Mouse (Mus musculus): ENCODE data around the gene Slc50a1. TPM values are rescaled to one million over a fixed set of nuclear protein-coding genes. Genes with fewer than 3 reads are reported as not detected.
A peak's percentile ranks its signal among the peaks of the same experiment; 100 is the strongest.

Slc50a1 gene
- polyA plus RNA-seq, 1 experiment from 2014 or later: 25.8 TPM

DNA sequence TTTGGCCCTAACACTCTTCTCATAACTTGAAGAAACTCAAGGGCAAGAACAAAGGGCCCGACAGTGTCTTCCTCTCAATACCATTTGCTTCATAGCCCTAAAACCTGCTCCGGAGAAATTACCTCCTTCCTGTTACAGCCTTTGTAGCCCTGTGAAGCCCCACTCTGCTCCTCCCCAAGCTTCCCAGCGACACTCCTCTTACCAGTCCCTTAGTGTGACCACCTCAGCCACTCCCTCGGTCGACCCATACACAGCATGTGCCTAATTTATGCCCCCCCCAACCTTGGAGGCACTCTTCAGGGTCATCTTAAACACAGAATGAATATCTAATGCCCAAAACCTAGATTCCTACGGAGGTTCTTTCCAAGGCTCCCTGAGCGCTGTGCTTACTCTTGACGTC, 8.3 kb upstream of the Slc50a1 start:
- peaks cover 37% of the 10 kb centered on the region for H3K4me1 ChIP-seq
- no peak for ATAC-seq
- no peak overlapping the region for H3K27ac ChIP-seq
- H3K9ac ChIP-seq: 0 out of 2 replicates have a peak overlapping the region, but pooled peaks have one; percentile 65
- H3K27me3 ChIP-seq: peaks cover 47% of the 10 kb centered on the region
- peak overlapping the region; percentile 49 for H3K4me3 ChIP-seq
- no peaks in the 10 kb centered on the region for H3K36me3 ChIP-seq (ENCODE audit: poor library complexity, severe bottlenecking)
- H3K9me3 ChIP-seq (replicated peaks): no peaks in the 10 kb centered on the region
- peak overlapping the region; percentile 95 for H3K4me2 ChIP-seq
- WGBS: 26% methylated on average over 8 of the region's 8 CpGs

GRCm38 (mm10) chr3:89278107-89278506, 7.7 kb upstream of the Slc50a1 start:
- Histone ChIP-seq H3K27me3 (peaks cover 47% of the 10 kb centered on the region), H3K36me3 (ENCODE audit: poor library complexity, severe bottlenecking) (no peaks in the 10 kb centered on the region), H3K9ac (peak overlapping the region; percentile 34; the same call in 1 of the 2 replicates), H3K4me2 (peak overlapping the region; percentile 95), H3K4me1 (peaks cover 37% of the 10 kb centered on the region), H3K4me3 (peak overlapping the region; percentile 49; the same call in 1 of the 2 replicates), H3K27ac (no peak overlapping the region), H3K9me3 (replicated peaks) (no peaks in the 10 kb centered on the region)
- no peak for ATAC-seq
- 79% methylated on average over 7 of the region's 7 CpGs for WGBS

DNA sequence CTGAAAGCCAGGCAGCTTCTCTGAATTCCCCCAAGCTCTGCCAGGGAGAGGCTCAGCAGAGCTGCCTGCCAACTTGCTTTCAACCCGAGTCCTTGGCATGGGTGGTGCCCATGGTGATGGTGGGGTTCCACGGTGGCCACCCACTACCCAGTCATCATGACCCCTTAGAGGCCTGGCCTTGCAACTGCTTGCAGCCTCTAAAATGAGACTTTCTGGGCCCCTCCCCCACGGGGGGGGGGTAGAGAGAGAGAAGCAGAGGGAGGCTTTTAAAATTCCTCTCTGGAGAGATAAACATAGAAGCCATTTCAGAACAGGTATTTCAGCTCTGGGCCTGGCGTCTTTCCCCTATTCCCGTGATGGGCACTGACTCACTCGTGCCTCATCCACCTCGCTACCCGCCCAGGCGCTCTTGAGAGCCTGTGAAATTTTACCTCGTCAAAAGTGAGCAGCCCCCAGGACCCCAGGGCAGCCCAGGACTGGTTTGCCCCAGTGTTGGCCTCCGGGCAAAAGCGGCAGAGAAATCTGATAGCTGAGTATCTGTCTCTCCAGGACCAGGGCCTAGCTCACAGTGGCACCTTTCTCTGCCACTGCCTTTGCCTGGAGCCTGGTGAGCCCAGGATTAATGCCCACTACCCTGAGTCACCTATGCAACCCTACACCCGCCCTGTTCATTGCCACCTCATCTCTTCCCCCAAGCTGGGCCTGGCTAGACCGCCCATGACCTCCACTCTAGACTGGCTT, 7.1 kb upstream of the Slc50a1 start:
- Histone ChIP-seq H3K27me3 (peaks cover 47% of the 10 kb centered on the region), H3K4me1 (peaks cover 37% of the 10 kb centered on the region), H3K4me3 (no peak overlapping the region), H3K4me2 (peak overlapping the region; percentile 95), H3K9me3 (replicated peaks) (no peaks in the 10 kb centered on the region), H3K27ac (peak overlapping the region; percentile 10; the same call in 1 of the 2 replicates), H3K36me3 (ENCODE audit: poor library complexity, severe bottlenecking) (no peaks in the 10 kb centered on the region), H3K9ac (peak overlapping the region; percentile 34; the same call in 1 of the 2 replicates)
- WGBS: 53% methylated on average over 14 of the region's 14 CpGs
- no peak for ATAC-seq

- no peak overlapping the region for H3K4me2 ChIP-seq
- H3K27ac ChIP-seq: no peak overlapping the region
- peaks cover 37% of the 10 kb centered on the region for H3K27me3 ChIP-seq
- H3K36me3 ChIP-seq (ENCODE audit: poor library complexity, severe bottlenecking): no peaks in the 10 kb centered on the region
- no peak for ATAC-seq
- H3K4me1 ChIP-seq: peaks cover 37% of the 10 kb centered on the region
- 92% methylated on average over 13 of the region's 13 CpGs for WGBS
- no peak overlapping the region for H3K4me3 ChIP-seq
- no peak overlapping the region for H3K9ac ChIP-seq
- H3K9me3 ChIP-seq (replicated peaks): no peaks in the 10 kb centered on the region
These were observed 5.7 kb upstream of the Slc50a1 start for GRCm38 (mm10) chr3:89276061-89276460.

- no peaks in the 10 kb centered on the region for H3K9me3 ChIP-seq (replicated peaks)
- WGBS: 51% methylated on average over 6 of the region's 6 CpGs
- peaks cover 44% of the 10 kb centered on the region for H3K4me1 ChIP-seq
- no peak overlapping the region for H3K4me2 ChIP-seq
- no peak overlapping the region for H3K4me3 ChIP-seq
- no peaks in the 10 kb centered on the region; the same call in 1 of the 2 replicates for H3K36me3 ChIP-seq (ENCODE audit: poor library complexity, severe bottlenecking)
- H3K9ac ChIP-seq: no peak overlapping the region
- no peak for ATAC-seq
- H3K27me3 ChIP-seq: 0 out of 2 replicates have a peak, but pooled peaks cover 4% of the 10 kb centered on the region
- no peak overlapping the region for H3K27ac ChIP-seq
These were observed 1.4 kb upstream of the Slc50a1 start for GRCm38 (mm10) chr3:89271760-89272159.

GRCm38 (mm10) chr3:89270891-89271290, 521 bp upstream of the Slc50a1 start:
- Histone ChIP-seq H3K27me3 (no peaks in the 10 kb centered on the region), H3K27ac (peak overlapping the region; percentile 16; the same call in 1 of the 2 replicates), H3K4me3 (peak overlapping the region; percentile 56; the same call in 1 of the 2 replicates), H3K36me3 (ENCODE audit: poor library complexity, severe bottlenecking) (no peaks in the 10 kb centered on the region; the same call in 1 of the 2 replicates), H3K9ac (peak overlapping the region; percentile 82), H3K9me3 (replicated peaks) (no peaks in the 10 kb centered on the region), H3K4me1 (peaks cover 49% of the 10 kb centered on the region), H3K4me2 (peak overlapping the region; percentile 86)
- ATAC-seq: peak; percentile 19; the same call in 1 of the 2 replicates
- WGBS: 56% methylated on average over 6 of the region's 6 CpGs

DNA sequence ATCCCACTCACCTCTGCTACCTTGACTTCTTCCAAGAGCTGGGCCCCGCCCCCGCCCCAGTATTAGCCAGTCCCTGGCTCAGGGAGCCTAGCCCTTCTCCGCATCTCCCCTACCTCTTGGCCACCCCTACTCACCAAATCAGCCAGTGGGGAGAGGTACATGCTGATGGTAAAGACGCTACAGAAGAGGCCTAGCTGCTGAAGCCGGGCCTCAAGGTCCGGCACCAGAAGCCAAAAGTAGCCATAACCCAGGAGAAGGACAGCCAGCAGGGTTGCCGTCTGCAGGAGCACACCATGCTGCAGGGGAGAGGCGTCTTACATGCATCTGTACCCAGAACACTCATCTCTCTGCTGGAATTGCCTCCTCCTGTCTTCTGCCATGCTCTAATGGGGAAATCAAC, 1.5 kb downstream of the Slc50a1 start:
- WGBS: 52% methylated on average over 8 of the region's 8 CpGs
- no peak overlapping the region for H3K4me3 ChIP-seq
- peak overlapping the region; percentile 86; the same call in 1 of the 2 replicates for H3K4me2 ChIP-seq

GRCm38 (mm10) chr3:89266439-89266893, 3.9 kb downstream of the Slc50a1 start:
- ATAC-seq: peak; percentile 91
- peak overlapping the region; percentile 92 for H3K9ac ChIP-seq
- peak overlapping the region; percentile 95 for H3K4me2 ChIP-seq
- no peaks in the 10 kb centered on the region for H3K9me3 ChIP-seq (replicated peaks)
- WGBS: under 1% methylated on average over 20 of the region's 20 CpGs
- peak overlapping the region; percentile 76 for H3K4me3 ChIP-seq
- H3K36me3 ChIP-seq (ENCODE audit: poor library complexity, severe bottlenecking): no peaks in the 10 kb centered on the region; the same call in 1 of the 2 replicates
- no peaks in the 10 kb centered on the region for H3K27me3 ChIP-seq
- H3K27ac ChIP-seq: peak overlapping the region; percentile 67; the same call in 1 of the 2 replicates
- peaks cover 45% of the 10 kb centered on the region for H3K4me1 ChIP-seq

More for the DNA sequence above, 1.5 kb downstream of the Slc50a1 start:
- Histone ChIP-seq H3K27me3 (no peaks in the 10 kb centered on the region), H3K4me1 (peaks cover 50% of the 10 kb centered on the region), H3K9ac (no peak overlapping the region), H3K27ac (no peak overlapping the region), H3K36me3 (ENCODE audit: poor library complexity, severe bottlenecking) (no peaks in the 10 kb centered on the region; the same call in 1 of the 2 replicates), H3K9me3 (replicated peaks) (no peaks in the 10 kb centered on the region)
- no peak for ATAC-seq

GRCm38 (mm10) chr3:89262417-89262816, 8.0 kb downstream of the Slc50a1 start:
- Histone ChIP-seq H3K4me3 (no peak overlapping the region), H3K9me3 (replicated peaks) (no peaks in the 10 kb centered on the region), H3K36me3 (ENCODE audit: poor library complexity, severe bottlenecking) (no peaks in the 10 kb centered on the region), H3K9ac (no peak overlapping the region), H3K27me3 (no peaks in the 10 kb centered on the region), H3K4me1 (peaks cover 13% of the 10 kb centered on the region), H3K4me2 (no peak overlapping the region), H3K27ac (no peak overlapping the region)
- no peak for ATAC-seq
- 81% methylated on average over 10 of the region's 10 CpGs for WGBS

DNA sequence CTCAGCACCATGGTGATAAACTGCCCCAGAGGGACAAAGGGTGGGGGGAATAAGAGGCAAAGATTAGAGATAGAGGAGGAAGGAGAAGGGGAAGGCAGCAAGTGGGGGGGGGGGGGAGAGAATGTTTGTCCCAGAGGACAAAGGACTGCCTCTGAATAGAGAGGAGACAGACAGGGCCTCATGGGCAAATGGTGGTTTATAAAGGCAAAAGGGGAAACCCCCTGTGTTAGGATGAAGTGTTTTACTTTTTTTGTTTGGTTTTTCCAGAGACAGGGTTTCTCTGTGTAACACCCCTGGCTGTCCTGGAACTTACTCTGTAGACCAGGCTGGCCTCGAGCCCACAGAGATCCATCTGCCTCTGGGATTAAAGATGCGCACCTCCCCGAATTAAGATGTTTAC, 10.2 kb downstream of the Slc50a1 start:
- WGBS: 76% methylated on average over 3 of the region's 3 CpGs
- Histone ChIP-seq H3K9me3 (replicated peaks) (no peaks in the 10 kb centered on the region), H3K4me2 (no peak overlapping the region), H3K9ac (no peak overlapping the region), H3K4me3 (no peak overlapping the region), H3K36me3 (ENCODE audit: poor library complexity, severe bottlenecking) (no peaks in the 10 kb centered on the region), H3K27me3 (no peaks in the 10 kb centered on the region), H3K27ac (no peak overlapping the region), H3K4me1 (no peaks in the 10 kb centered on the region)
- no peak for ATAC-seq

GRCm38 (mm10) chr3:89259076-89259475, 11.3 kb downstream of the Slc50a1 start, which contains the start of gene Dpm3:
Gene Dpm3 (plus strand): TSS chr3:89259358.
- WGBS: 63% methylated on average over 7 of the region's 7 CpGs
- no peak for ATAC-seq
- no peak within 1 kb of the TSS for H3K27ac ChIP-seq
- H3K36me3 ChIP-seq (ENCODE audit: poor library complexity, severe bottlenecking): no peaks in the 10 kb centered on the region
- H3K4me2 ChIP-seq: no peak within 1 kb of the TSS
- H3K4me3 ChIP-seq: no peak within 1 kb of the TSS
- no peaks in the 10 kb centered on the region for H3K4me1 ChIP-seq
- H3K9me3 ChIP-seq (replicated peaks): no peaks in the 10 kb centered on the region
- H3K27me3 ChIP-seq: no peaks in the 10 kb centered on the region
- no peak within 1 kb of the TSS for H3K9ac ChIP-seq

DNA sequence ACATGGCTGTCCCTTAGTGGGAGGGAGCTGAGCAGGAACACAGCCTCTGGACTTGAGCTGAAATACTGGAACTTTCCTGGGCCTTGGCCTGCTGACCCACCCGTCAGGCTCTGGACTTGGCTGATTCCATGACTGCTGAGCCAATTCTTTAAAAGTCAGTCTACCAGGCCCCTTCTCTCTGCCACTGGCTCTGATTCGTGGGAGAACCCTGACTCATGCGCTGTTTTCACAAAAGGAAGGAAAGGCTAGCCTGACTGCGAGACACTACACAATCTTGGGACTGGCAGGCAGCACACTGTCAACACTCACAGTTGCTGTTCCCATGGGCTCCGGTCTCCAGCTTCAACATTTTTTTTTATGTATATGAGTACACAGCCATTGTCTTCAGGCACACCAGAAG, 14.2 kb downstream of the Slc50a1 start:
- H3K27ac ChIP-seq: no peak overlapping the region
- no peak overlapping the region for H3K4me3 ChIP-seq
- ATAC-seq: no peak
- no peaks in the 10 kb centered on the region for H3K9me3 ChIP-seq (replicated peaks)
- no peaks in the 10 kb centered on the region for H3K36me3 ChIP-seq (ENCODE audit: poor library complexity, severe bottlenecking)
- peaks cover 5% of the 10 kb centered on the region for H3K4me1 ChIP-seq
- no peak overlapping the region for H3K4me2 ChIP-seq
- no peak overlapping the region for H3K9ac ChIP-seq
- peaks cover 7% of the 10 kb centered on the region; the same call in 1 of the 2 replicates for H3K27me3 ChIP-seq
- WGBS: 81% methylated on average over 5 of the region's 5 CpGs
